Mouse (Mus musculus): ENCODE results near the gene Ptprm.
A peak's percentile ranks its signal among the peaks of the same experiment; 100 is the strongest.

The Ptprm gene

GRCm38 (mm10) chr17:67138981-67139380, 215.3 kb downstream of the Ptprm start:
- no peak for DNase-seq (ENCODE audit: low read depth, low spot score)

GRCm38 (mm10) chr17:67136876-67137275, 217.4 kb downstream of the Ptprm start:
- no peak for DNase-seq (ENCODE audit: low read depth, low spot score)

- peak; percentile 58 for DNase-seq (ENCODE audit: low read depth, low spot score)
Observed at GRCm38 (mm10) chr17:67136421-67136820, 217.8 kb downstream of the Ptprm start.

GRCm38 (mm10) chr17:67134235-67134634, 220.0 kb downstream of the Ptprm start:
- no peak for DNase-seq (ENCODE audit: low read depth, low spot score)

- DNase-seq (ENCODE audit: low read depth, low spot score) = peak; percentile 74
Observed at GRCm38 (mm10) chr17:67133440-67134103, 220.7 kb downstream of the Ptprm start.

GRCm38 (mm10) chr17:67133026-67133425, 221.2 kb downstream of the Ptprm start:
- no peak for DNase-seq (ENCODE audit: low read depth, low spot score)

- peak; percentile 86 for DNase-seq (ENCODE audit: low read depth, low spot score)
Observed at GRCm38 (mm10) chr17:67127530-67127929, 226.7 kb downstream of the Ptprm start.

- DNase-seq (ENCODE audit: low read depth, low spot score) = no peak
Observed at GRCm38 (mm10) chr17:67125596-67125995, 228.7 kb downstream of the Ptprm start.

GRCm38 (mm10) chr17:67124294-67124693, 230.0 kb downstream of the Ptprm start:
- DNase-seq (ENCODE audit: low read depth, low spot score) = peak; percentile 70

- no peak for DNase-seq (ENCODE audit: low read depth, low spot score)
Observed at GRCm38 (mm10) chr17:67123722-67124121, 230.5 kb downstream of the Ptprm start.

GRCm38 (mm10) chr17:67120863-67121262, 233.4 kb downstream of the Ptprm start:
- no peak for DNase-seq (ENCODE audit: low read depth, low spot score)

- DNase-seq (ENCODE audit: low read depth, low spot score) = no peak
Observed at GRCm38 (mm10) chr17:67118676-67119340, 235.4 kb downstream of the Ptprm start.

GRCm38 (mm10) chr17:67114842-67115241, 239.4 kb downstream of the Ptprm start:
- no peak for DNase-seq (ENCODE audit: low read depth, low spot score)

- DNase-seq (ENCODE audit: low read depth, low spot score) = no peak
Observed at GRCm38 (mm10) chr17:67112679-67113078, 241.6 kb downstream of the Ptprm start.

- no peak for DNase-seq (ENCODE audit: low read depth, low spot score)
Observed at GRCm38 (mm10) chr17:67106176-67106575, 248.1 kb downstream of the Ptprm start.

GRCm38 (mm10) chr17:67102051-67102450, 252.2 kb downstream of the Ptprm start:
- DNase-seq (ENCODE audit: low read depth, low spot score) = no peak

- no peak for DNase-seq (ENCODE audit: low read depth, low spot score)
Observed at GRCm38 (mm10) chr17:67090997-67091396, 263.3 kb downstream of the Ptprm start.

GRCm38 (mm10) chr17:67090153-67090552, 264.1 kb downstream of the Ptprm start:
- DNase-seq (ENCODE audit: low read depth, low spot score) = no peak

GRCm38 (mm10) chr17:67089611-67090010, 264.6 kb downstream of the Ptprm start:
- DNase-seq (ENCODE audit: low read depth, low spot score) = no peak

- DNase-seq (ENCODE audit: low read depth, low spot score) = no peak
Observed at GRCm38 (mm10) chr17:67087585-67087984, 266.7 kb downstream of the Ptprm start.

- DNase-seq (ENCODE audit: low read depth, low spot score) = no peak
Observed at GRCm38 (mm10) chr17:67086811-67087210, 267.4 kb downstream of the Ptprm start.

- peak; percentile 29 for DNase-seq (ENCODE audit: low read depth, low spot score)
Observed at GRCm38 (mm10) chr17:67084501-67084900, 269.8 kb downstream of the Ptprm start.

- no peak for DNase-seq (ENCODE audit: low read depth, low spot score)
Observed at GRCm38 (mm10) chr17:67084093-67084492, 270.2 kb downstream of the Ptprm start.
